Mouse (Mus musculus): ENCODE data around the gene Map3k9. TPM values are rescaled to one million over a fixed set of nuclear protein-coding genes. Genes with fewer than 3 reads are reported as not detected.

The Map3k9 gene
- polyA plus RNA-seq, 1 experiment from 2014 or later: 0.61 TPM

DNA sequence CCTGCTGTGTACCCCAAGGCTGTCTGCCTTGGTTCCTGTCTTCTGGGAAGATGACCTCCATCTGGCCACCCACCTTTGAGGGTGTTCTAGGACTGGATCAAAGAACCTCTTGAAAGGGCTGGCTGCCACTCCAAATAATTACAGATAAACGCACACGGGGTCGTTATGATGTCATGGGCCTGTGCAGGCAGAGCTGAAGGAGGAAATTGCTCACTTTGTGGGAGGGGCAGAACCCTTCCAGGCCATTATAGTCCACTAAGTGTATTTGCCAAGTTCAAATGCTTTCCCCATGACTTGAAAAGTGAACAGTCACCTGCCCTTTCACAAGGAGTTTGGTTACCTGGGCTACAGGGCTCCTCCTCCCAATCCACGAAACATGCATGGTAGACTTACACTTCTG, 83.0 kb downstream of the Map3k9 start:
- Histone ChIP-seq H3K9me3 (replicated peaks) (no peaks in the 10 kb centered on the region), H3K27ac (ENCODE audit: poor library complexity, severe bottlenecking) (no peak overlapping the region), H3K4me2 (no peak overlapping the region), H3K4me3 (no peak overlapping the region), H3K27me3 (replicated peaks) (no peaks in the 10 kb centered on the region), H3K36me3 (no peaks in the 10 kb centered on the region), H3K4me1 (replicated peaks) (no peaks in the 10 kb centered on the region), H3K9ac (no peak overlapping the region)
- no peak for ATAC-seq (ENCODE audit: insufficient number of reproducible peaks, low FRiP score)
- WGBS: 41% methylated on average over 4 of the region's 4 CpGs

DNA sequence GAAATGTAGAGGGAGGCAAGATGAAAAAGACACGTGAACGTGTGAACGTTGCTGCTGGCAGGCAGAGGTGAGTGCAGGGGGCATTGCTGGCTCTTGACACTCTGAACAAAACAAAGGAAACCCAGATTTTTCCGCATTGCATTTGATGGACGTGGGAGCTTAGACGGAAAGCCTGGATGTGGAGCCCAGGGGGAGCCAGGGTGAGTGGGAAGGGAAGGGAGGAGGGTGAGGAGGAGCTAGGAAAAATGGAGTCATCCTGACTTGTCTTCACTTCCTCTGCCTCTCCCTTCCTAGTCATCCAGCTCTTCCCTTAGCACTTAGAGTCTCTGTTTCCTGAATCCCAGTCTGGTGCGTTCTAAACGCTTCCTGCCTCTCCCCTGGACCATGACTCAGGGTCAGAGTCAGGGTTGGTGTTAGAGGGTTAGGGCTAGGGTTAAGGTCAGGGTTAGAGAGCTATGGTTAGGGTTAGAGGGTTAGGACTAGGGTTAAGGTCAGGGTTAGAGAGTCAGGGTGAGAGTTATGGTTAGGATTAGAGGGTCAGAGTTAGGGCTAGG, 89.7 kb downstream of the Map3k9 start:
- H3K4me1 ChIP-seq (replicated peaks): peaks cover 14% of the 10 kb centered on the region; the same call in 1 of the 2 replicates
- ATAC-seq (ENCODE audit: insufficient number of reproducible peaks, low FRiP score): peak; percentile 63
- no peak overlapping the region for H3K9ac ChIP-seq
- H3K9me3 ChIP-seq (replicated peaks): no peaks in the 10 kb centered on the region
- H3K27me3 ChIP-seq (replicated peaks): no peaks in the 10 kb centered on the region
- H3K4me2 ChIP-seq: no peak overlapping the region
- peak overlapping the region; percentile 53 for H3K27ac ChIP-seq (ENCODE audit: poor library complexity, severe bottlenecking)
- 34% methylated on average over 8 of the region's 8 CpGs for WGBS
- H3K4me3 ChIP-seq: no peak overlapping the region
- no peaks in the 10 kb centered on the region for H3K36me3 ChIP-seq

DNA sequence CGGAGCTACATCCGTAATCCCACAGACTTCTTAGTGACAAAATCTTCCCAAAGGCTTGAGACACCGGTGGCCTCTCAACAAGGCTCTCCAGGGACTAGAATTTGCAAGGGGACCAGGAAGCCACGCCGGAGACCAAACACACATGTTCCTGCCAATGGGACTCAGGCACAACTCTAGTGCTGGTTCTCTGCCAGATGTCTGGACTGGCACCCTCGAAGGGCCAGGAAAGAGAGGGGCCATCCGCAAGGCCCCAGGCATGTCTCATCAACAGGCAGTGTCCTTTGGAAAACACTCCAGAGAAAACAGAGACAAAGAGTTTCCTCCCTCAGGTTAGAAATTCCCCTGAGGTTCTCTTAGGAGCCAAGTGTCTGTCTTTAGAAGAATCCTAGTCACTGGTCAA, 90.2 kb downstream of the Map3k9 start:
- ATAC-seq (ENCODE audit: insufficient number of reproducible peaks, low FRiP score): no peak
- peak overlapping the region; percentile 53 for H3K27ac ChIP-seq (ENCODE audit: poor library complexity, severe bottlenecking)
- no peaks in the 10 kb centered on the region for H3K36me3 ChIP-seq

DNA sequence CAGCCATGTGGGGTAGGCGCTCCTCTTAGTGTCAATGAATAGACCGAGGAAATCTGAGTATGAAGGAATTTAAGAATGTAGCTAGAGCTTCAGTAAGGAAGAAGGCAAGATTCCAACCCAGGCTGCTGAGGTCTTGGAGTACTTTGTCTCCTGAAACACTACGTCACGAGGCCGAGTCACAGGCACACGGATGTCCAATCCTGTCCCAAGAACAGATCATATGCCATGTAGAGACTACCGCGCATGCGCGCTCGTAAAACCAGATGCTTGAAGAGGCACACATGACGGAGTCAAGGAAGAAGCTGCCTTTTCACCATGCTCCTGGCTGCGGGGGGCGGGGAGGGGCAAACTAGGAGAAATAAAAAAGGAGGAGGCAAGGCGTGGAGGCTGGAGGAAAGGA, 90.9 kb downstream of the Map3k9 start:
- no peak overlapping the region for H3K4me3 ChIP-seq
- peaks cover 14% of the 10 kb centered on the region; the same call in 1 of the 2 replicates for H3K4me1 ChIP-seq (replicated peaks)
- no peak overlapping the region for H3K4me2 ChIP-seq
- no peaks in the 10 kb centered on the region for H3K9me3 ChIP-seq (replicated peaks)
- no peaks in the 10 kb centered on the region for H3K27me3 ChIP-seq (replicated peaks)
- H3K9ac ChIP-seq: no peak overlapping the region
- no peak for ATAC-seq (ENCODE audit: insufficient number of reproducible peaks, low FRiP score)
- no peaks in the 10 kb centered on the region for H3K36me3 ChIP-seq
- peak overlapping the region; percentile 53 for H3K27ac ChIP-seq (ENCODE audit: poor library complexity, severe bottlenecking)
- 88% methylated on average over 15 of the region's 15 CpGs for WGBS

More for the DNA sequence above, 90.2 kb downstream of the Map3k9 start:
- Histone ChIP-seq H3K9me3 (replicated peaks) (no peaks in the 10 kb centered on the region), H3K4me3 (no peak overlapping the region), H3K9ac (no peak overlapping the region), H3K27me3 (replicated peaks) (no peaks in the 10 kb centered on the region), H3K4me2 (no peak overlapping the region), H3K4me1 (replicated peaks) (peaks cover 14% of the 10 kb centered on the region; the same call in 1 of the 2 replicates)
- WGBS: 68% methylated on average over 7 of the region's 7 CpGs

DNA sequence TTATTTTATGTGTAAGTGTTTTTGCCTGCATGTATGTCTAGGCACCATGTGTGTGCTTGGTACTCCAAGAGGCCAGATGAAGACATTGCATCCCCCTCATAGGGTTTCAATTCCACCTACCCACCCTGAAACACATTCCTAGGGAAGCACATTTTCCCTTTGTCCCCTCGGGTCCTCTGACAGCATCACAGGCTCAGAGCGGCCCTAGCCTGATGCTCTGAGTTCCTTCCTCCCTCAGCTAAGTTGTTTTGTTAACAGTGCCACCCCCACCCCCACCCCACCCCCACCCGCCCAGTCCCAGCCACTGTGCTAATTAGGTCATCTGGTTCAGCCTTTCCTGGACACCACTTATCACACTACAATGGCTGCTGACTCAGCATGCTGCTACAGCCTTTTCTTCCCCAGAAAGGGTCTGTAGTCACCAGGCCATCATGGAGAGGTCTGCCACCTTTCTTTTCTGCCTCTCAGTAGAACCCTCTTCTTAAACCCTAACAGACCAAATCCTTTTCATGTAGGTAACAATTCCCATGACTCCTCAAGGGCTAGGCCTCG, 91.4 kb downstream of the Map3k9 start:
- peaks cover 14% of the 10 kb centered on the region; the same call in 1 of the 2 replicates for H3K4me1 ChIP-seq (replicated peaks)
- no peak overlapping the region for H3K4me3 ChIP-seq
- peak; percentile 46; the same call in 1 of the 2 replicates for ATAC-seq (ENCODE audit: insufficient number of reproducible peaks, low FRiP score)

DNA sequence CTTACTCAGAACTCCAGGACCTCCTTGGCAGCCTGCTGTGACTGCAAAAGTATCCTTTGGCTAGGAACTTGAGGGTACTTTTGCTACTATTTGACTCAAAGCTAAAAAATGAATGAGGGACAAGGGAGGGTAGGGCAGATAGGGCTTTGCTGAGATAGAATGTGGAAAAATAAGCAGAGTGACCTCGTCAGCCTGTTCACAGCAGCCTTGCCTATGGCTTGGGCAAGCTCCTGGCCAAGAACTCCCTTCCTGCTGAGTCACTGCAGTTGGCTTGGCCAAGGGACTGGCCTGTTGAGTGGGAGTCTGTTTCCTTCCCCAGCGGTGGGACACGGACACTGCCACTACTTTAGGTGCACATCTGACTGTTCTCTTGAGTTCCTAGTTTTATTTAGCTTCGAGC, 92.4 kb downstream of the Map3k9 start:
- Histone ChIP-seq H3K27ac (ENCODE audit: poor library complexity, severe bottlenecking) (no peak overlapping the region), H3K4me3 (no peak overlapping the region), H3K9me3 (replicated peaks) (no peaks in the 10 kb centered on the region), H3K4me1 (replicated peaks) (peaks cover 14% of the 10 kb centered on the region; the same call in 1 of the 2 replicates), H3K9ac (no peak overlapping the region), H3K36me3 (no peaks in the 10 kb centered on the region), H3K4me2 (no peak overlapping the region), H3K27me3 (replicated peaks) (no peaks in the 10 kb centered on the region)
- ATAC-seq (ENCODE audit: insufficient number of reproducible peaks, low FRiP score): no peak
- WGBS: 61% methylated on average over 4 of the region's 4 CpGs

More for the DNA sequence above, 91.4 kb downstream of the Map3k9 start:
- WGBS: 22% methylated on average over 4 of the region's 4 CpGs
- Histone ChIP-seq H3K36me3 (no peaks in the 10 kb centered on the region), H3K27ac (ENCODE audit: poor library complexity, severe bottlenecking) (peak overlapping the region; percentile 29), H3K9me3 (replicated peaks) (no peaks in the 10 kb centered on the region), H3K9ac (no peak overlapping the region), H3K27me3 (replicated peaks) (no peaks in the 10 kb centered on the region), H3K4me2 (no peak overlapping the region)

DNA sequence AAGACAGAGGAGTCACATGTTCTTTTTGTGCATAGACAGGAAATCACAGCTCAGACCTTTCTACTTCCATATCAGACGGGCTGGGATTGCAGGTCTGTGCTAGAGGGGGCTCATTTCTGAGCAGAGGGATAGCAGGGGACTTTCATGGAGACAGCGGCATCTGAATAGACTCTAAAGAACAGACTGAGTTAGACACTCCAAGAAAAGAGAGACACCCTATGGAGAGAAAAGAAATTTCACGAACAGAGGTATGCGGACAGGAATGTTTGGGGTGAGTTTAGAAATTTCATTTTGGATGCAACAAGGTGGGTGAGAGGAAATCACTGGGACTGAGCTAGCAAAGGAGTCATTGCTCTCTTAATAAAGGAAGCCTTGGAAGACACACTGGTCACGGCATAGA, 93.1 kb downstream of the Map3k9 start:
- 74% methylated on average over 5 of the region's 5 CpGs for WGBS
- no peak overlapping the region for H3K4me2 ChIP-seq
- H3K9ac ChIP-seq: no peak overlapping the region
- H3K9me3 ChIP-seq (replicated peaks): no peaks in the 10 kb centered on the region
- H3K27ac ChIP-seq (ENCODE audit: poor library complexity, severe bottlenecking): no peak overlapping the region
- H3K4me3 ChIP-seq: no peak overlapping the region
- no peak for ATAC-seq (ENCODE audit: insufficient number of reproducible peaks, low FRiP score)
- no peaks in the 10 kb centered on the region for H3K27me3 ChIP-seq (replicated peaks)
- no peaks in the 10 kb centered on the region for H3K36me3 ChIP-seq
- H3K4me1 ChIP-seq (replicated peaks): peaks cover 14% of the 10 kb centered on the region; the same call in 1 of the 2 replicates

DNA sequence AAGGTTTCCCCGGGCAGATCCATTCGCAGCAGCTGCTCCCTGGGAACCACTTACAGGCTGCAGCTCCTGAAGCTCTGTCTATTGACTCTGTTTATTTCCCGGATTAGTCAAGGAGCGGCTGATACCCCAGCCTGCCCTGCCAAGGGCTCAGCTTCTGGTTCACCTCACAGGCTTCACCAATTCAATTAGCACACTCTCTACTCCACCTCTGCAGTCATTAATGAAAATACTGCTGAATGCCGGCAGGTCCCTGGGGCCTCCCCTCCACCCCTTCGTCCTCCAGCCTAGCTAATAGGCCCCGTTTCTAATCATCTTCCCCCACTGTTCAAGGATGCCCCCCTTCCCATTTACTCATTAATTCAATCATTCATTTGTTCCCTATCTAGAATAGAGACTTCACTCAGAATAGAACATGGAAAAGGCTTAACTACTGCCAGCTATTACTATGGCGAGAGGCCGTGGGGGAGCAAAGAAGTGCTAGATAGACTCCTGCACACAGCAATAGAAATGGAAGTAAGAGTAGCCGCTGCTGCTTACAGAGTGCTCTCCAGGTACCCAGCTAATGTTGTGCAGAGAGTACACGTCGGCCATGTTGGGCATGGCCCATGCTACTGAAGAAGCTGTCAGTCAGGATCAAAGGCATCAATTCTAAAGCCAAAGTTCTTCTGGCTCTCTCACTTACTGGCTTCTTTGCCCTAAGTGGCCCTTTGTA, 94.4 kb downstream of the Map3k9 start:
- WGBS: 54% methylated on average over 12 of the region's 12 CpGs
- Histone ChIP-seq H3K36me3 (no peaks in the 10 kb centered on the region), H3K4me2 (no peak overlapping the region), H3K9ac (no peak overlapping the region), H3K9me3 (replicated peaks) (no peaks in the 10 kb centered on the region), H3K4me3 (no peak overlapping the region), H3K4me1 (replicated peaks) (peaks cover 14% of the 10 kb centered on the region; the same call in 1 of the 2 replicates), H3K27ac (ENCODE audit: poor library complexity, severe bottlenecking) (no peak overlapping the region), H3K27me3 (replicated peaks) (no peaks in the 10 kb centered on the region; the same call in 1 of the 2 replicates)
- no peak for ATAC-seq (ENCODE audit: insufficient number of reproducible peaks, low FRiP score)

DNA sequence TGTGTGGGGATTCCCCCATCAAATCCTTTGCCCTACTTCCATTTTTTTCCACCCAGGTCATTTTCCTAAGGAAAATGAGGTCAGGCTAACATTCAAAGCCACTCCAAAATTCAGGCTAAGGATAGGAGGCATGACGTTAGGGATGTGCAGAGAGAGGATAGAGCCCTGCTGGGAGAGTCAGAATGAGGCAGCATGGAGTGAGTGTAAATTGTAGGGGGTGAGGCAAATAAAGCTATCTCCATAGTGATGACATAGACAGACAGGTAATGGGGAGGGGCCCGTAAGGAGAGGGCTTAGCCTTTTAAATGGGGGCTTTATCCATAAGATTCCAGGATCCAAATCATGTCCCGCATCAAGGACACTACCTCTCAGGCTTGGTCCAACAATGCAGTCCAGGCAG, 95.0 kb downstream of the Map3k9 start:
- WGBS: 53% methylated on average over 3 of the region's 3 CpGs
- no peak overlapping the region for H3K27ac ChIP-seq (ENCODE audit: poor library complexity, severe bottlenecking)
- no peaks in the 10 kb centered on the region for H3K9me3 ChIP-seq (replicated peaks)
- no peak overlapping the region for H3K9ac ChIP-seq
- no peak overlapping the region for H3K4me3 ChIP-seq
- no peaks in the 10 kb centered on the region for H3K36me3 ChIP-seq
- H3K4me1 ChIP-seq (replicated peaks): peaks cover 14% of the 10 kb centered on the region; the same call in 1 of the 2 replicates
- no peaks in the 10 kb centered on the region; the same call in 1 of the 2 replicates for H3K27me3 ChIP-seq (replicated peaks)
- H3K4me2 ChIP-seq: no peak overlapping the region
- no peak for ATAC-seq (ENCODE audit: insufficient number of reproducible peaks, low FRiP score)

DNA sequence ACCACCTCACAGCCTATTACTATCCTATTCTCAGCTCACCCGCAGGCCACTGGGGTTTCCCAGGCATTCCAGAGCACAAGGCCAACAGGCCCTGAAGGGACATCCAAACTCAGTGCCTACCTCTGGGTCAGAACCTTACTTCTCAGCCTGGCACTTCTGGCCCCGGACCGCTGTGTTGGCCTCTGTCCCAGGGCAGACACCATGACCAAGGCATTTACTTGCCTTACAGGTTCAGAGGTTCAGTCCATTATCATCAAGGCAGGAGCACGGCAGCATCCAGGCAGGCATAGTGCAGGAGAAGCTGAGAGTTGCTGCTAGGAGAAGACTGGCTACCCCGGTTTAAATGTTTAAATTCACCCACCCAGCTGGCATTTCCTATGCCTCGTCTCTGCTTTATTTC, 96.9 kb downstream of the Map3k9 start:
- Histone ChIP-seq H3K9me3 (replicated peaks) (no peaks in the 10 kb centered on the region), H3K27ac (ENCODE audit: poor library complexity, severe bottlenecking) (no peak overlapping the region), H3K36me3 (no peaks in the 10 kb centered on the region), H3K27me3 (replicated peaks) (no peaks in the 10 kb centered on the region; the same call in 1 of the 2 replicates), H3K4me2 (no peak overlapping the region), H3K4me1 (replicated peaks) (no peaks in the 10 kb centered on the region; the same call in none of the 2 replicates), H3K4me3 (no peak overlapping the region), H3K9ac (no peak overlapping the region)
- no peak for ATAC-seq (ENCODE audit: insufficient number of reproducible peaks, low FRiP score)
- WGBS: 74% methylated on average over 6 of the region's 6 CpGs

DNA sequence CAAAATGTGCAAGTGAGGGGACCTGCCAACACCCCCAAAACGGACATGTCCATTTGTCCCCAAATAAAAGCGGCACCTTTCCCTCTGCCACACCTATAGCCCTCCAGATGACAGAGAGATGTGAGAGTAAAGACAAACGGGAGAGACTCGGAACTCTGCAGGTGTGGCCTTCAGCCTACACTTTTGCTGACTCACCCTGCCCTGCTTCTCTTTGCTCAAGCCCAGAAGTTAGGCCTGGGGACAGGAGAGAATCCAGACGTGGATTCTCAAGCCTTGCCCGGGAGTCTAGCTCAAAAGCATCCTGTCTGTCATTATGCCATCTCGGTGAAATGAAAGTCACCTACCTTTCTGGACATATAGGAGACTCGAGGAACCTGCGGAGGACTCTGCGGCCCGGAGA, 97.6 kb downstream of the Map3k9 start:
- Histone ChIP-seq H3K4me2 (no peak overlapping the region), H3K9me3 (replicated peaks) (no peaks in the 10 kb centered on the region), H3K4me1 (replicated peaks) (peaks cover 5% of the 10 kb centered on the region; the same call in 1 of the 2 replicates), H3K36me3 (no peaks in the 10 kb centered on the region), H3K27ac (ENCODE audit: poor library complexity, severe bottlenecking) (no peak overlapping the region), H3K4me3 (no peak overlapping the region), H3K9ac (no peak overlapping the region), H3K27me3 (replicated peaks) (no peaks in the 10 kb centered on the region; the same call in 1 of the 2 replicates)
- no peak for ATAC-seq (ENCODE audit: insufficient number of reproducible peaks, low FRiP score)
- WGBS: 59% methylated on average over 11 of the region's 11 CpGs

Measured in heart, embryonic 12.5 days (tissue).